Mouse (Mus musculus) midbrain, embryonic 12.5 days (tissue): ENCODE measurements around the gene Hist2h2bb. TPM values are rescaled to one million over a fixed set of nuclear protein-coding genes. Genes with fewer than 3 reads are reported as not detected.
"Not testable (repeated sequence)": the region's sequence is repeated elsewhere in the genome, so short reads cannot be mapped to it uniquely, and the experiment has no call there.

Source experiments
- ATAC-seq: fragments of 200-750 bp; cut with Nextera tagmentation; 2 replicates; pipeline ENCODE4 v1.8.0; 2017; ENCODE audit warnings: low read depth, moderate TSS enrichment, moderate library complexity; ENCODE audit not compliant: low FRiP score
- H3K27ac ChIP-seq: fragments of 300-500 bp; sonication (generic); replicated peaks from 2 replicates; pipeline ENCODE4 v1.5.1; 2016; ENCODE audit warnings: mild to moderate bottlenecking
- H3K27me3 ChIP-seq: fragments of 300-500 bp; sonication (generic); 2 replicates; pipeline ENCODE4 v1.6.1; 2016; ENCODE audit warnings: mild to moderate bottlenecking
- H3K36me3 ChIP-seq: fragments of 300-500 bp; sonication (generic); 2 replicates; pipeline ENCODE4 v1.6.1; 2016
- H3K4me1 ChIP-seq: fragments of 300-500 bp; sonication (generic); 2 replicates; pipeline ENCODE4 v1.6.1; 2016
- H3K4me2 ChIP-seq: fragments of 300-500 bp; sonication (generic); replicated peaks from 2 replicates; pipeline ENCODE4 v1.6.1; 2016; ENCODE audit warnings: mild to moderate bottlenecking, moderate library complexity
- H3K4me3 ChIP-seq: fragments of 300-500 bp; sonication (generic); 2 replicates; pipeline ENCODE4 v1.5.1; 2016; ENCODE audit warnings: mild to moderate bottlenecking
- H3K9ac ChIP-seq: fragments of 300-500 bp; sonication (generic); replicated peaks from 2 replicates; pipeline ENCODE4 v1.6.1; 2016; ENCODE audit warnings: mild to moderate bottlenecking, moderate library complexity
- H3K9me3 ChIP-seq: fragments of 300-500 bp; sonication (generic); 2 replicates; pipeline ENCODE4 v1.6.1; 2016; ENCODE audit warnings: mild to moderate bottlenecking
- WGBS: fragments of 180-500 bp; shearing (Covaris S2); methylation state at CpG from one replicate; pipeline ENCODE4 v1.1.7; 2016; 5-methylcytosine and 5-hydroxymethylcytosine counted together
- polyA plus RNA-seq: library from polyadenylated mRNA; unstranded; fragments of >200 nt; fragmentation: Nextera tagmentation; extraction: Ambion mirVana; gene quantifications from 2 replicates; pipeline ENCODE4 v1.2.1, GENCODE M21; 2016

The Hist2h2bb gene
- polyA plus RNA-seq, 1 experiment from 2014 or later = 18.3 TPM

GRCm38 (mm10) chr3:96245003-96245886 lies 24.3 kb upstream of the Hist2h2bb start, which contains the start of gene Hist2h2aa1:
Gene Hist2h2aa1 (plus strand): TSS chr3:96245497.
- ATAC-seq = peak; percentile 82

GRCm38 (mm10) chr3:96246018-96246417 lies 23.5 kb upstream of the Hist2h2bb start:
- H3K4me2 ChIP-seq = peak overlapping the region; percentile 43
- 0 out of 2 replicates have a peak overlapping the region, but pooled peaks have one; percentile 52 for H3K9ac ChIP-seq
- under 1% methylated on average over 10 of the region's 21 CpGs for WGBS
- H3K4me3 ChIP-seq = peak overlapping the region; percentile 36
- H3K27me3 ChIP-seq, H3K36me3 ChIP-seq, H3K9me3 ChIP-seq, ATAC-seq: not testable (repeated sequence)
- H3K4me1 ChIP-seq = peaks cover 27% of the 10 kb centered on the region
- peak overlapping the region; percentile 79 for H3K27ac ChIP-seq

More at GRCm38 (mm10) chr3:96245003-96245886, 24.3 kb upstream of the Hist2h2bb start, which contains the start of gene Hist2h2aa1:
- Histone ChIP-seq H3K4me1 (peaks cover 31% of the 10 kb centered on the region), H3K4me2 (peak within 1 kb of the TSS; percentile 65), H3K27ac (peak within 1 kb of the TSS; percentile 98), H3K4me3 (peak within 1 kb of the TSS; percentile 50), H3K9ac (peak within 1 kb of the TSS; percentile 73)
- H3K27me3 ChIP-seq, H3K36me3 ChIP-seq, H3K9me3 ChIP-seq: not testable (repeated sequence)
- under 1% methylated on average over 41 of the region's 88 CpGs for WGBS

DNA sequence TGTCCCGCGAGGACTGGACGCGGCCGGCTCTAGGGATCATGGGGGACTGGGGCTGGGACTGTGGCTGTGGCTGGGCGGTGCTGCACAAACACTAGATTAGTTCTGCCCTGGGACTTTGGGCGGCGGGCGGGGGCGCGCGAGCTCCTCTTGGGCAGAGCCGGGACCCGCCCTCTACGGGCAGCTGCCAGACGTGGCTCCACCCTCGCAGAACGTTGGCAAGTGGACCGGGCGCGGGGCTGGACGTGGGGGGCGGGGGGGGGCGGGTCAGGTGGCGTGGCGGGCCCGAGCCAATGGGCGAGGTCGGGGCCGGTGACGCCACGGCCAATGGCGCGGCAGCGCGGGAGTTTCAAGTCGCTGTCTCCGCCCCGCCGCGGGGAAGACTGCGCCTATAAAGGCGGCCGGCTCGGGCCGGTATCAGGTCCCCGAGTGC lies 23.1 kb upstream of the Hist2h2bb start, which contains the start of gene Hist2h3c1:
Gene Hist2h3c1, plus strand, starts transcription at position 259 of the 430 bp plus-strand sequence.
- peak; percentile 94 for ATAC-seq
- not testable (repeated sequence) for H3K27me3 ChIP-seq, H3K36me3 ChIP-seq, H3K9me3 ChIP-seq
- WGBS = 0% methylated on average over 11 of the region's 47 CpGs
- Histone ChIP-seq H3K4me2 (peak within 1 kb of the TSS; percentile 55), H3K4me1 (peaks cover 27% of the 10 kb centered on the region), H3K27ac (peak within 1 kb of the TSS; percentile 79), H3K9ac (peak within 1 kb of the TSS; percentile 56; the same call in 1 of the 2 replicates), H3K4me3 (peak within 1 kb of the TSS; percentile 41)

DNA sequence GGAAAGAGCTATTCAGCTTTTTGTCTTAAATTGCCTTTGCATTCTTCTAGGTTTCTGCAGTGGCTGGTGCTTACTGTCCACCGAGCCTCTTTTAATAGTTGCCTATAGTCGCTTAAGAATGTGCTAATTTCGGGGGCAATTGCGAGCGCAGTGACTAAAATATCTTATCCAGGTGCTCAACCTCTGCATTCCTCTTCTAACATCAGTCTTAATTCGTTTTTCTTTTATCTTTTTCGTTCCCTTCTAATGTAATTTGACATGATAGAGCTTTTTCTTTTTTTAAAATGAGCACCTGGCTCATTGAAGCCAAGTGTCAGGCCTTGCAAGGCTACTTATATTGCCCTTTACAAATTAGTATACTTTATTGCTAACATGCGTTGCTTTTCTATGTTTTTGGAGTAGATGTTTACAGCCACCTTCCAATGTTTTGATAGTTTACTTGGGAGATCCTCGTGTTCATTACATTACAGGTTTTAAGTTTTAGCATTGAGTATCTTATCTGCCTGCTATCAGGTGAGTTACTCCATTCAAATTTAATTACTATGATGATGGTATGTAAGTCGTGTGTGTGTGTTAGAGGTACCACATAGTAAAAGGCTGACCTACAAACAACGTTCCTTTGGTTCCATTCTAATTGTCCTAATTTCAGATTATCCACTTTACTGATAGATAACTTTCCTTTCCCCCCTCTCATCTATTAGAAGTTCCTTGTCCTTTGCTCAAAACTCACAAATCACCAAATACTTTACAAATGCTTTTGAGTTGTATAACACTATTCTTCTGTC lies 22.0 kb upstream of the Hist2h2bb start:
- Histone ChIP-seq H3K36me3 (no peaks in the 10 kb centered on the region), H3K9ac (peak overlapping the region; percentile 56; the same call in 1 of the 2 replicates), H3K27me3 (no peaks in the 10 kb centered on the region), H3K4me3 (peak overlapping the region; percentile 41), H3K4me1 (peaks cover 27% of the 10 kb centered on the region), H3K4me2 (peak overlapping the region; percentile 55), H3K9me3 (no peaks in the 10 kb centered on the region), H3K27ac (peak overlapping the region; percentile 66)
- WGBS = 2% methylated on average over 11 of the region's 11 CpGs
- no peak for ATAC-seq

GRCm38 (mm10) chr3:96248141-96249033 lies 21.2 kb upstream of the Hist2h2bb start:
- H3K4me1 ChIP-seq = peaks cover 27% of the 10 kb centered on the region
- peak overlapping the region; percentile 55 for H3K4me2 ChIP-seq
- H3K27ac ChIP-seq = 0 out of 2 replicates have a peak overlapping the region, but pooled peaks have one; percentile 20
- no peaks in the 10 kb centered on the region for H3K27me3 ChIP-seq
- WGBS = 53% methylated on average over 6 of the region's 6 CpGs
- no peaks in the 10 kb centered on the region for H3K36me3 ChIP-seq
- peak overlapping the region; percentile 41 for H3K4me3 ChIP-seq
- H3K9me3 ChIP-seq = no peaks in the 10 kb centered on the region
- no peak for ATAC-seq
- no peak overlapping the region for H3K9ac ChIP-seq

- H3K36me3 ChIP-seq = no peaks in the 10 kb centered on the region
- no peak overlapping the region for H3K9ac ChIP-seq
- H3K9me3 ChIP-seq = no peaks in the 10 kb centered on the region
- ATAC-seq = no peak
- H3K4me2 ChIP-seq = peak overlapping the region; percentile 55
- 57% methylated on average over 4 of the region's 4 CpGs for whole genome bisulfite sequencing
- no peaks in the 10 kb centered on the region for H3K27me3 ChIP-seq
- H3K27ac ChIP-seq = 0 out of 2 replicates have a peak overlapping the region, but pooled peaks have one; percentile 20
- H3K4me3 ChIP-seq = no peak overlapping the region
- H3K4me1 ChIP-seq = peaks cover 25% of the 10 kb centered on the region
Measured at GRCm38 (mm10) chr3:96249034-96249345, 20.6 kb upstream of the Hist2h2bb start.

DNA sequence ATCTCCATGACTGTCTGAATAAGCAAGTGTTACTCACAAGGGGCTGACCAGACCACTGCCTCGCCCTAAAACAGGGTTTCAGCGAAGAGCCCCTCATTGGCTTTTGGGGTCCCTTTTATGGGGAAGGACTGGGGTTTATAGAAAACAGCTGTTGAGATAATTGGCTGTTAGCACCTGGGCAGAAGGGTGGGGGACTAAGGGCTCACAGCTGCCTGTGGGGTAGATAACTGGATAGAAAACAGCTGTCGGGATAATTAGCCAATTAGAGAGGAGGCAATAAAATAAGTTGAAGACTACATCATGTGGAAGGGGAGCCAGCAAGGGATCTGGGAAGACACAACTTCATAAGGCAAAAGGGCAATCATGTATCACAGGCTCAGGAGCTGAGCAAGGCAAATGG lies 18.7 kb upstream of the Hist2h2bb start:
- Histone ChIP-seq H3K36me3 (no peaks in the 10 kb centered on the region), H3K9me3 (no peaks in the 10 kb centered on the region), H3K9ac (no peak overlapping the region), H3K4me1 (peaks cover 18% of the 10 kb centered on the region), H3K4me3 (no peak overlapping the region), H3K27me3 (no peaks in the 10 kb centered on the region), H3K27ac (no peak overlapping the region), H3K4me2 (no peak overlapping the region)
- no peak for ATAC-seq
- 83% methylated on average over 3 of the region's 3 CpGs for WGBS

DNA sequence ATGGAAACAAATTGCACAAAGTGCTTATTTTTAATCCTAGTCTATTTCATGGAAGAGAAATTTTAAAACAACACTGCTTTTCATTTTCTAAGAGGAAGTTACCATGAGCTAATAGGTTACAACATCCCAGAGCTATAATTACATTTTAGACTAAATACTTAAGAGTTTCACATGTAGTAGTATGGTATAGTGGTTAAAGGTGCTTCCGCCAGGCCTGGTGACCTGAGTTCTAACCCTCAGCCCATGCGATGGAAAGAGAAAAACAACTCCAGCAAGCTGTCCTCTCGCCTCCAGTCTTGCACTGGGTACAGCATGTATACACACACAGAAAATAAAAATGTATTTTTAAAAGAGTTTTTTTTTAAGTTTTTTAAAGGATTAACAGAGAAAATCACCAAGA lies 17.8 kb upstream of the Hist2h2bb start:
- WGBS = 94% methylated on average over 3 of the region's 3 CpGs
- no peaks in the 10 kb centered on the region for H3K27me3 ChIP-seq
- H3K27ac ChIP-seq = no peak overlapping the region
- no peak for ATAC-seq
- no peaks in the 10 kb centered on the region for H3K36me3 ChIP-seq
- H3K4me2 ChIP-seq = no peak overlapping the region
- no peak overlapping the region for H3K9ac ChIP-seq
- H3K9me3 ChIP-seq = no peaks in the 10 kb centered on the region
- H3K4me1 ChIP-seq = peaks cover 18% of the 10 kb centered on the region
- H3K4me3 ChIP-seq = no peak overlapping the region

DNA sequence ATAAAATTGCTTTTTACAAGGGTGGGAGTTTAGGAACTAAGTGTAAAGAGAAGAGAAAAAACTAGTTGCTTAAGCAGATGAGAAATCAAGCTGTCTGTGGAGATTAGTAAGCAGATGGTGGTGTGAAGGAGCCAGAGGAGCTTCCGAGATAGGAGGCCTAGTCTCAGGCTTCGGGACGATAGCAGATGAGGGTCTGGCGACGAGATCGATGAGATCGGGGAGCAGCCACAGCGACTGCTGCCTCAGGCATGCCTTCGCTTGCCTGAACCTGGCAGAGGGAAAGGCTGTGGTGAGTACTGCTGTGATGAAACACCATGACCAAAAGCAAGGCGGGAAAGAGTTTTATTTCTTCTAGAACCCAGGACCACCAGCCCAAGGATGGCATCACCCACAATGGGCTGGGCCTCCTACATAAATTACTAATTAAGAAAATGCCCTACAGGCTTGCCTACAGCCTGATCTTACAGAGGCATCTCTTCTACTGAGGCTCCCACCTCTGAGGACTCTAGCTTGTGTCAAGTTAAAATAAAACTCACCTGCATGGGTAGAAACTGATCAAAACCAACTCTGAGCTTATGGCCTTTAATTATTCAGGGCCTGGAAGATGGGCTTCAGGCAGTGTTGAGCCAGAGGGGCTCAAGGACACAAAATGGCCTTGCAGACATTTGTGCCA lies 14.7 kb upstream of the Hist2h2bb start:
- Histone ChIP-seq H3K9ac (no peak overlapping the region), H3K9me3 (no peaks in the 10 kb centered on the region), H3K27me3 (no peaks in the 10 kb centered on the region), H3K4me1 (no peaks in the 10 kb centered on the region), H3K27ac (no peak overlapping the region), H3K36me3 (no peaks in the 10 kb centered on the region), H3K4me2 (no peak overlapping the region), H3K4me3 (no peak overlapping the region)
- ATAC-seq = no peak
- WGBS = 42% methylated on average over 10 of the region's 10 CpGs

DNA sequence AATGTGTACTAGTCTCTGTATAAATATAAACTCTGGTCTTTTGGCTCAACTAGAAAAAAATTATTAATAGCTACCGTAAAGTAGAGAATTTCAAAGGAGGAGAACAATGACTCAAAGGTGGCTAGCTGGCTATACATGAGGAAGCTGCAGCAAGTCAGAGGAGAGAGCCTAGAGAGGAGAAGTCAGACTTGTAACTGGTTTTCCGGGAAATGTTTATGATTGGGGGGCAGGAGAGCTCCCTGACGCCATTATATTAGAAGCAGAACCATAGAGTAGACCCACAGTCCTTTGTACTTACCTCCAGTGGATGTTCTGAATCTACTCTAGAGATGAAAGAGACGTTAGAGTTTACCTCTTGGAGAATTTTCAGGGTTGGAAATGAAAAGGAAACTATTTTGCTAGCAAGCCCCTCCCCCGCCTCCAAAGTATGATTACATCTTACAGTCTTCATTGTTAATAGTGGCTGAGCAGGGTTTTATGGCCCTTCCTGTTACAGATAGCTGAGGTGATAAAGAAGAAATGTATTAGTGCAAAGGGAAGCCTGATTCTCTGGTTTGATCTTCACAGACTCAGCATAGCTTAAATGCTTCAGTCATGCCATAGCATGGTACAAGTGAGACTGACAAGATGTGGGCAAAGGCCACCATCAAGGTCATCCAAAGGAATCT lies 13.5 kb upstream of the Hist2h2bb start:
- Histone ChIP-seq H3K9ac (no peak overlapping the region), H3K27me3 (no peaks in the 10 kb centered on the region), H3K36me3 (no peaks in the 10 kb centered on the region), H3K4me3 (no peak overlapping the region), H3K4me1 (no peaks in the 10 kb centered on the region), H3K4me2 (no peak overlapping the region), H3K9me3 (no peaks in the 10 kb centered on the region), H3K27ac (no peak overlapping the region)
- 82% methylated on average over 5 of the region's 5 CpGs for WGBS
- no peak for ATAC-seq
